Mouse (Mus musculus): ENCODE results near the gene E2f7.
A peak's percentile ranks its signal among the peaks of the same experiment; 100 is the strongest.

Gene E2f7

GRCm38 (mm10) chr10:110781772-110782171 lies 36.5 kb downstream of the E2f7 start:
- no peak for DNase-seq

GRCm38 (mm10) chr10:110782655-110783054 lies 37.4 kb downstream of the E2f7 start:
- DNase-seq, result no peak

- no peak for DNase-seq
Measured at GRCm38 (mm10) chr10:110788049-110788752, 43.0 kb downstream of the E2f7 start.

GRCm38 (mm10) chr10:110789683-110790082 lies 44.4 kb downstream of the E2f7 start:
- DNase-seq, result no peak

GRCm38 (mm10) chr10:110793150-110793787 lies 48.0 kb downstream of the E2f7 start:
- no peak for DNase-seq

GRCm38 (mm10) chr10:110794564-110795205 lies 49.4 kb downstream of the E2f7 start:
- DNase-seq, result peak in 1 of 2 experiments; percentile 40

- DNase-seq, result no peak
Measured at GRCm38 (mm10) chr10:110795206-110795796, 50.1 kb downstream of the E2f7 start.

GRCm38 (mm10) chr10:110801296-110801695 lies 56.1 kb downstream of the E2f7 start:
- no peak for DNase-seq

- no peak for DNase-seq
Measured at GRCm38 (mm10) chr10:110804279-110805024, 59.2 kb downstream of the E2f7 start.

GRCm38 (mm10) chr10:110805025-110805740 lies 59.9 kb downstream of the E2f7 start:
- DNase-seq, result no peak

- DNase-seq, result no peak
Measured at GRCm38 (mm10) chr10:110806471-110806870, 61.2 kb downstream of the E2f7 start.

GRCm38 (mm10) chr10:110810528-110810927 lies 65.3 kb downstream of the E2f7 start:
- DNase-seq, result no peak

- no peak for DNase-seq
Measured at GRCm38 (mm10) chr10:110811209-110811861, 66.1 kb downstream of the E2f7 start.

GRCm38 (mm10) chr10:110811862-110812225 lies 66.6 kb downstream of the E2f7 start:
- no peak for DNase-seq

- DNase-seq, result no peak
Measured at GRCm38 (mm10) chr10:110821139-110821538, 75.9 kb downstream of the E2f7 start.

GRCm38 (mm10) chr10:110821692-110822091 lies 76.5 kb downstream of the E2f7 start:
- no peak for DNase-seq

- no peak for DNase-seq
Measured at GRCm38 (mm10) chr10:110832336-110832735, 87.1 kb downstream of the E2f7 start.

- DNase-seq, result no peak
Measured at GRCm38 (mm10) chr10:110835115-110835806, 90.0 kb downstream of the E2f7 start.

Measured in spleen, adult 18-20 months (tissue).